Mouse (Mus musculus) heart, embryonic 13.5 days (tissue): ENCODE measurements around the gene Cage1. TPM values are rescaled to one million over a fixed set of nuclear protein-coding genes. Genes with fewer than 3 reads are reported as not detected.

Source experiments
- ATAC-seq: fragments of 200-750 bp; cut with Nextera tagmentation; 2 replicates; pipeline ENCODE4 v1.8.0; 2017; ENCODE audit warnings: moderate TSS enrichment; ENCODE audit not compliant: insufficient number of reproducible peaks, low FRiP score, low TSS enrichment; ENCODE audit errors: extremely low read depth
- H3K27ac ChIP-seq: fragments of 300-500 bp; sonication (generic); replicated peaks from 2 replicates; pipeline ENCODE4 v1.5.1; 2015; ENCODE audit warnings: moderate library complexity, mild to moderate bottlenecking, inconsistent platforms
- H3K27me3 ChIP-seq: fragments of 300-500 bp; sonication (generic); replicated peaks from 2 replicates; pipeline ENCODE4 v1.6.1; 2015; ENCODE audit warnings: mild to moderate bottlenecking, inconsistent platforms
- H3K36me3 ChIP-seq: fragments of 300-500 bp; sonication (generic); 2 replicates; pipeline ENCODE4 v1.6.1; 2015; ENCODE audit warnings: mild to moderate bottlenecking, inconsistent platforms
- H3K4me1 ChIP-seq: fragments of 300-500 bp; sonication (generic); 2 replicates; pipeline ENCODE4 v1.6.1; 2015; ENCODE audit warnings: inconsistent platforms
- H3K4me2 ChIP-seq: fragments of 300-500 bp; sonication (generic); 2 replicates; pipeline ENCODE4 v1.6.1; 2015; ENCODE audit warnings: inconsistent platforms, mild to moderate bottlenecking, moderate library complexity
- H3K4me3 ChIP-seq: fragments of 300-500 bp; sonication (generic); 2 replicates; pipeline ENCODE4 v1.5.1; 2015; ENCODE audit warnings: moderate library complexity, mild to moderate bottlenecking, inconsistent platforms
- H3K9ac ChIP-seq: fragments of 300-500 bp; sonication (generic); 2 replicates; pipeline ENCODE4 v1.6.1; 2015; ENCODE audit warnings: inconsistent platforms, mild to moderate bottlenecking, moderate library complexity
- H3K9me3 ChIP-seq: fragments of 300-500 bp; sonication (generic); 2 replicates; pipeline ENCODE4 v1.6.1; 2016; ENCODE audit warnings: inconsistent platforms
- WGBS: fragments of 180-500 bp; shearing (Covaris S2); methylation state at CpG from one replicate; pipeline ENCODE4 v1.1.7; 2015; ENCODE audit warnings: mixed read lengths; 5-methylcytosine and 5-hydroxymethylcytosine counted together
- polyA plus RNA-seq: library from polyadenylated mRNA; unstranded; fragments of >200 nt; fragmentation: Nextera tagmentation; extraction: Ambion mirVana; gene quantifications from 2 replicates; pipeline ENCODE4 v1.2.1, GENCODE M21; 2015

Cage1 gene
- polyA plus RNA-seq, 1 experiment from 2014 or later = 1.2 TPM

GRCm38 (mm10) chr13:38062678-38063077 is 25.8 kb upstream of the Cage1 start:
- ATAC-seq = no peak
- Histone ChIP-seq H3K36me3 (peaks cover 61% of the 10 kb centered on the region), H3K27me3 (no peaks in the 10 kb centered on the region), H3K4me1 (no peaks in the 10 kb centered on the region), H3K4me3 (no peak overlapping the region), H3K27ac (no peak overlapping the region), H3K9me3 (no peaks in the 10 kb centered on the region), H3K4me2 (no peak overlapping the region), H3K9ac (no peak overlapping the region)
- 95% methylated on average over 10 of the region's 11 CpGs for WGBS

DNA sequence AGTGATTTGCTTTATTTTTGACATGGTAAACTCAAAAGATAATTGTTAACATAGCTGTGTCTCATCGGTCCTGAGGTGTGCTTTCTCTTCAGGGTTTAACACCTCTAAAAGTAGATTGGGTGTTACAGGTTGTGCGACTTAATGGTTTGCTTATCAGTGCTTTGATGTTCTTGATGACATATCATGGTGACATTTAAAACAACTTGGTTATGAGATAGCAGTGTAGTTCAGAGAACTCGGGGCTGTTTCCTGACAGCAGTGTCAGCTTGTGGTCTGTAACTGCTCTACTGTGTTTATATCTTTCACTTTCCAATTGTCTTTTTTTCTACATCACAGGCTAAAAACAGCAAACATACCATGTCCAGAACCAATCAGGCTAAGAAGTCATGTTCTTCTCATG is 13.0 kb upstream of the Cage1 start:
- Histone ChIP-seq H3K9me3 (no peaks in the 10 kb centered on the region), H3K4me3 (no peak overlapping the region), H3K4me1 (no peaks in the 10 kb centered on the region), H3K9ac (no peak overlapping the region), H3K4me2 (no peak overlapping the region), H3K27ac (no peak overlapping the region), H3K27me3 (no peaks in the 10 kb centered on the region), H3K36me3 (peaks cover 100% of the 10 kb centered on the region)
- 27% methylated on average over 3 of the region's 3 CpGs for WGBS
- ATAC-seq = no peak

DNA sequence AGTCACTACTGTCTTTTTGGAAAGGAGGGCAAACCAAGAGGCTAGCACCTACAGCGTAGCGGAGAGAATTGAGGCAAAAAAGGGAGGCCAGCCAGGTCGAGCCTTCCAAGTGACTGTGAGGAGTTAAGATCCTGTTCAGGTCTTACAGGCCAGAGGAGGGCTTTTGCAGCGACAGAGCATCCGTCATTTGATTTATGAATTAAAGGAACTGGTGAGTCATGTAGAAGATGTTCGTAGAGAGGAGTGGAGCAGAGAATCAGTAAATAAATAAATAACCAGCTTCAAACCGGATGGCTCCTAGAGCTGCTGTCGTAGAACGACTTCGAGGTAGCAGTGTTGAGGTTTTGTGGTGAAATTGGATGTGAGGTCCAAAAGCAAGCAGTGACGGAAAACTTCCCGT is 942 bp upstream of the Cage1 start:
- Histone ChIP-seq H3K4me3 (peak overlapping the region; percentile 83), H3K27ac (peak overlapping the region; percentile 84; the same call in 1 of the 2 replicates), H3K9ac (peak overlapping the region; percentile 97), H3K27me3 (no peaks in the 10 kb centered on the region), H3K36me3 (peaks cover 32% of the 10 kb centered on the region), H3K4me2 (peak overlapping the region; percentile 98), H3K4me1 (peaks cover 23% of the 10 kb centered on the region), H3K9me3 (no peaks in the 10 kb centered on the region)
- no peak for ATAC-seq
- WGBS = 40% methylated on average over 12 of the region's 12 CpGs

GRCm38 (mm10) chr13:38036343-38037043 is 376 bp downstream of the Cage1 start, which contains the start of gene Riok1:
Gene Riok1, plus strand, starts transcription at chr13:38036995.
- Histone ChIP-seq H3K4me3 (peak within 1 kb of the TSS; percentile 83), H3K9ac (peak within 1 kb of the TSS; percentile 97), H3K4me1 (peaks cover 23% of the 10 kb centered on the region), H3K9me3 (no peaks in the 10 kb centered on the region), H3K27ac (peak within 1 kb of the TSS; percentile 84), H3K27me3 (no peaks in the 10 kb centered on the region), H3K36me3 (peaks cover 20% of the 10 kb centered on the region), H3K4me2 (peak within 1 kb of the TSS; percentile 98)
- peak; percentile 60 for ATAC-seq
- WGBS = 8% methylated on average over 37 of the region's 37 CpGs

GRCm38 (mm10) chr13:38028407-38028806 is 8.5 kb downstream of the Cage1 start:
- Histone ChIP-seq H3K4me2 (no peak overlapping the region), H3K4me1 (peaks cover 10% of the 10 kb centered on the region), H3K9ac (no peak overlapping the region), H3K4me3 (no peak overlapping the region), H3K9me3 (peaks cover 2% of the 10 kb centered on the region; the same call in 1 of the 2 replicates), H3K27ac (no peak overlapping the region), H3K36me3 (no peaks in the 10 kb centered on the region), H3K27me3 (no peaks in the 10 kb centered on the region)
- 57% methylated on average over 4 of the region's 4 CpGs for WGBS
- no peak for ATAC-seq

- no peak for ATAC-seq
- H3K36me3 ChIP-seq = no peaks in the 10 kb centered on the region
- H3K27ac ChIP-seq = no peak overlapping the region
- no peak overlapping the region for H3K4me3 ChIP-seq
- no peak overlapping the region for H3K4me2 ChIP-seq
- peaks cover 10% of the 10 kb centered on the region for H3K4me1 ChIP-seq
- H3K9me3 ChIP-seq = peaks cover 2% of the 10 kb centered on the region; the same call in 1 of the 2 replicates
- 60% methylated on average over 6 of the region's 6 CpGs for WGBS
- no peak overlapping the region for H3K9ac ChIP-seq
- no peaks in the 10 kb centered on the region for H3K27me3 ChIP-seq
Observed at GRCm38 (mm10) chr13:38027618-38028248, 9.1 kb downstream of the Cage1 start.

DNA sequence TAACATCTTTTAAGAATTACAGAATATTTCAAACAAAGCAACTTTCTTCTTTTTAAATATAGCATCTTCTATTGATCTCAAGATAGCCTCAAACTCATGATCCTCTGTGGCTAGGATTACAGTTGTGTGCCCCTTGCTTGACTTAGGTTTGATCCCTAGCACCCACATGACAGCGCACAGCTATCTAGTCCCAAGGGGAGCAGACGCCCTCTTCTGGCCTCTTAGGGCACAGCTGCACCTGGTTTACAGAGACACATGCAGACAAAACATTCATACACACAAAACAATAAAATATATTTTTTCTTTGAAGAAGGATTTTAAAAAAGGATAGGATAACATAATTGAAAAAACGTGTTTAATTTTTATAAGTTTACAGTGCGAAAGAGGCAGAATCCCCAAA is 11.0 kb downstream of the Cage1 start:
- Histone ChIP-seq H3K27ac (no peak overlapping the region), H3K9me3 (peaks cover 2% of the 10 kb centered on the region; the same call in 1 of the 2 replicates), H3K4me3 (no peak overlapping the region), H3K4me1 (peaks cover 10% of the 10 kb centered on the region), H3K9ac (no peak overlapping the region), H3K36me3 (no peaks in the 10 kb centered on the region), H3K4me2 (no peak overlapping the region), H3K27me3 (no peaks in the 10 kb centered on the region)
- no peak for ATAC-seq
- WGBS = 44% methylated on average over 4 of the region's 4 CpGs

DNA sequence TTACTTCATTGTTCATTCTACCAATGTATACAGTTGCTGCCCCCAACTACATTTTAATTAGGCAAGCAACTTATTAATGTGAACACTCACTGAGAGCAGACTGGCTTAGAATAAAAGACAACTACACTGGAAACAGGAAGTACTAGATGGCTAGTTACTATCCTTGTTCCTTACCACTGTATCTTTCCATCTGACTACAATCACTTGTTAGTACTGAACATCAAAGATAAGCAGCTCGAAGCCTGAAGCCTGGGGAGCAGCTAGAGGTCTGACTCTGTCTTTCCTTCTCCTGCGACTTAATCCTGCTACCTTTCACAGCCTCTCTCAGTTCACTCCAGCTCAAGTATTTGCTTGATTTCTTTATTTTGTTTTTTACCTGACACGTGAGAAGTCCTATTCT is 18.1 kb downstream of the Cage1 start:
- Histone ChIP-seq H3K27me3 (no peaks in the 10 kb centered on the region), H3K4me1 (no peaks in the 10 kb centered on the region), H3K4me2 (no peak overlapping the region), H3K27ac (no peak overlapping the region), H3K9ac (no peak overlapping the region), H3K4me3 (no peak overlapping the region), H3K36me3 (no peaks in the 10 kb centered on the region), H3K9me3 (peaks cover 4% of the 10 kb centered on the region; the same call in 1 of the 2 replicates)
- no peak for ATAC-seq
- WGBS = 53% methylated on average over 3 of the region's 3 CpGs

GRCm38 (mm10) chr13:38015591-38015990 is 21.3 kb downstream of the Cage1 start:
- Histone ChIP-seq H3K27me3 (no peaks in the 10 kb centered on the region), H3K4me1 (no peaks in the 10 kb centered on the region), H3K4me2 (no peak overlapping the region), H3K36me3 (no peaks in the 10 kb centered on the region), H3K9me3 (peaks cover 4% of the 10 kb centered on the region; the same call in 1 of the 2 replicates), H3K9ac (no peak overlapping the region), H3K27ac (no peak overlapping the region), H3K4me3 (no peak overlapping the region)
- ATAC-seq = no peak
- WGBS = 84% methylated on average over 4 of the region's 4 CpGs

GRCm38 (mm10) chr13:38012436-38012835 is 24.4 kb downstream of the Cage1 start:
- Histone ChIP-seq H3K9ac (no peak overlapping the region), H3K9me3 (no peaks in the 10 kb centered on the region), H3K27me3 (no peaks in the 10 kb centered on the region), H3K4me1 (no peaks in the 10 kb centered on the region), H3K4me3 (no peak overlapping the region), H3K4me2 (no peak overlapping the region), H3K36me3 (no peaks in the 10 kb centered on the region), H3K27ac (no peak overlapping the region)
- ATAC-seq = no peak
- 79% methylated on average over 5 of the region's 5 CpGs for WGBS

DNA sequence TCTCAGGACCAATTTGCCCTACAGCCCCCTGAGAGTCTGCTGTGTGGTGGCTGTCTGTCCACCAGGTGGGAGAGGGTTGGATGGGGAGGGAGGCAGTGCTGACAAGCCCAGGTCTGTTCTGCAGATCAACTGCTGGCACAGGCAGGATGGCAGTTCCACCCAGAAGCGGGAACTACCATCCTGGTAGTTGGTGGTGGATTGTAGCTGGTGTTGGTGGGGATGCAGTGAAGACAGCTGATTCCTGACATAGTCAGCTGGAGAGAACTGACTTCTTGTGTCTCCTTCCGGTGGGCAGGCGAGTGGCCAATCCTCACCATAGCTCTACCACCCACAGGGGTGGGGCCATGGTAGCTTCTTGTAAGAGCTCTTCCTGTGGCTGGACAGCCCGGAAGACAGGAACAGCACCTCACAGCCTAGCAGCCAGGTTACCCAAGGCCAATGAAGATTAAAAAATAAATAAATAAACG is 26.4 kb downstream of the Cage1 start:
- 72% methylated on average over 5 of the region's 5 CpGs for WGBS
- ATAC-seq = no peak
- no peaks in the 10 kb centered on the region for H3K9me3 ChIP-seq
- H3K4me2 ChIP-seq = no peak overlapping the region
- H3K9ac ChIP-seq = no peak overlapping the region
- H3K27ac ChIP-seq = no peak overlapping the region
- H3K27me3 ChIP-seq = no peaks in the 10 kb centered on the region
- no peaks in the 10 kb centered on the region for H3K36me3 ChIP-seq
- no peaks in the 10 kb centered on the region for H3K4me1 ChIP-seq
- no peak overlapping the region for H3K4me3 ChIP-seq
